Mouse (Mus musculus) spleen, adult 2 months (tissue): ENCODE data around the gene Phykpl.

ENCODE experiments used
- CTCF ChIP-seq: fragments of 200-500 bp; IDR thresholded peaks from 2 replicates; pipeline ENCODE4 v1.5.1; 2011; ENCODE audit warnings: mild to moderate bottlenecking, inconsistent platforms; ENCODE audit not compliant: insufficient read depth, insufficient read length, insufficient replicate concordance; ENCODE audit errors: extremely low read depth
- POLR2A ChIP-seq: fragments of 200-500 bp; IDR thresholded peaks from 2 replicates; pipeline ENCODE4 v1.6.1; 2011; ENCODE audit warnings: low read depth, low read length, inconsistent platforms

- TF ChIP-seq CTCF: no peak
- TF ChIP-seq POLR2A: no peak
Observed at GRCm38 (mm10) chr11:51622971-51623491, 38.5 kb downstream of the Phykpl start.
